Mouse (Mus musculus): Measurements from ENCODE around the gene Tmem132d.

DNA sequence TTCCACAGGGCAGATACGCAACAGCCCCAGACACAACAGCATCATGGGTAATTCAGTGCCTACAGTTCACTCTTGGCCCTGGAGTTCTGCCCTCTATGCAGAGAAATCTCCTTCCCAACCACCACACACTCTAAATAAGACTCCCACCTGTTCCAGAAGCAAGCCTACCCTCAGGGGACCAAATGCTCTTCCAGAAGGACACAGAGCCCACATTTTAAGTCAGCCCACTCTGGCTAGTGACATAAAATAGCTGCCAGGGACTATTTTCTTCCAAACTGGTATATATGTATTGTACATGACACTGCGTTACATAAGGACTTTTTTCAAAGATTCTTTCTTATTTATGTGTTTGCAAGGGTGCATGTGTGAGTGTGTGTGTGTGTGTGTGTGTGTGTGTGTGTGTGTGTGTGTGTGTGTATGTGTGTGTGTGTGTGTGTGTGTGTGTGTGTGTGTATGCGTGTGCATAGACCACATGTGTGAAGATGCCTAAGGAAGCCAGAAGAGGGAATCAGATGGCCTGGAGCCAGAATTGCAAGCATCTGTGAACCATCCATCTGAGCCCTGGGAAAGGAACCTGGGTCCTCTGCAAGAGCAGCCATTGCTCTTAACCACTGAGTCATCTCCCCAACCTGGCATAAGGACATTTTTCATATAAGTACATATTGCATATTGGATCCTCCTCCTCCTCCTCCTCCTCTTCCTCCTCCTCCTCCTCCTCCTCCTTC is 67.5 kb downstream of the Tmem132d start:
- TF ChIP-seq CTCF (IDR thresholded peaks at IDR 0.05; ENCODE audit: borderline replicate concordance, extremely low read depth, insufficient read depth, insufficient read length) (no peak), POLR2A (IDR thresholded peaks at IDR 0.05; ENCODE audit: borderline replicate concordance, extremely low read depth, insufficient read depth, insufficient read length, poor library complexity, severe bottlenecking) (no peak)
